Mouse (Mus musculus) small intestine, adult 2 months (tissue): ENCODE data around the gene Lrrc28.

Experiments
- CTCF ChIP-seq: fragments of 200-500 bp; IDR thresholded peaks from 2 replicates; pipeline ENCODE4 v1.5.1; 2012; ENCODE audit warnings: low read depth, mild to moderate bottlenecking, control low read depth, inconsistent platforms, low read length, moderate library complexity, mixed read lengths; ENCODE audit not compliant: insufficient replicate concordance, insufficient read length; ENCODE audit errors: extremely low read depth
- POLR2A ChIP-seq: fragments of 200-500 bp; IDR thresholded peaks from 2 replicates; pipeline ENCODE4 v1.6.1; 2012; ENCODE audit warnings: low read depth, mild to moderate bottlenecking, control low read depth, inconsistent platforms, low read length, moderate library complexity

DNA sequence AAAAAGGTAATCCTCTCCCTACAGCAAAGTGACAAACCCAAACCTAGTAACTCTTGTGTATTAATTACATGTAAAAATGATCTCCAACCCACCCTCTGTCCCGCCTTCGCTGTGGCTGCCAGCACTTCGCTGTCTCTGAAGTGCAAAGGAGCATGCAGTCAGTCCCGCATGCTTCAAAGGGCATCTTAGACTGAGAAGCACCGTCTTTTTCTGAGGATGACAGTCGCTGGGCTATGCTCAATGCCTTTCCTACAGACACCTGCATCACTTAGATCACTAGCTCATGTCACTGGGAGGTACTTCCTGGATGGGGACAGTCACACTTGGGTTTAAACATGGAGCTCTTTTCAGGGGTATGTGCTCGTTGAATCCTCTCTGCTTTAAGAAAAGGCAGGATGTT lies 133.5 kb downstream of the Lrrc28 start:
- TF ChIP-seq CTCF (no peak), POLR2A (no peak)
